Mouse (Mus musculus) heart, embryonic 15.5 days (tissue): ENCODE data around the gene Add2. TPM values are rescaled to one million over a fixed set of nuclear protein-coding genes. Genes with fewer than 3 reads are reported as not detected.

ENCODE experiments used
- ATAC-seq: fragments of 200-750 bp; cut with Nextera tagmentation; replicated peaks from 2 replicates; pipeline ENCODE4 v1.8.0; 2017; ENCODE audit warnings: low read depth, moderate TSS enrichment; ENCODE audit not compliant: insufficient number of reproducible peaks, insufficient read depth, low FRiP score
- H3K27ac ChIP-seq: fragments of 300-500 bp; sonication (generic); 2 replicates; pipeline ENCODE4 v1.5.1; 2015; ENCODE audit warnings: mild to moderate bottlenecking, inconsistent platforms
- H3K27me3 ChIP-seq: fragments of 300-500 bp; sonication (generic); 2 replicates; pipeline ENCODE4 v1.6.1; 2015; ENCODE audit warnings: inconsistent platforms
- H3K36me3 ChIP-seq: fragments of 300-500 bp; sonication (generic); 2 replicates; pipeline ENCODE4 v1.6.1; 2015; ENCODE audit warnings: mild to moderate bottlenecking, inconsistent platforms
- H3K4me1 ChIP-seq: fragments of 300-500 bp; sonication (generic); replicated peaks from 2 replicates; pipeline ENCODE4 v1.6.1; 2015; ENCODE audit warnings: inconsistent platforms
- H3K4me2 ChIP-seq: fragments of 300-500 bp; sonication (generic); 2 replicates; pipeline ENCODE4 v1.6.1; 2015; ENCODE audit warnings: inconsistent platforms, mild to moderate bottlenecking, moderate library complexity
- H3K4me3 ChIP-seq: fragments of 300-500 bp; sonication (generic); 2 replicates; pipeline ENCODE4 v1.5.1; 2015; ENCODE audit warnings: mild to moderate bottlenecking, inconsistent platforms
- H3K9ac ChIP-seq: fragments of 300-500 bp; sonication (generic); 2 replicates; pipeline ENCODE4 v1.6.1; 2015; ENCODE audit warnings: mild to moderate bottlenecking, inconsistent platforms
- H3K9me3 ChIP-seq: fragments of 300-500 bp; sonication (generic); replicated peaks from 2 replicates; pipeline ENCODE4 v1.6.1; 2016; ENCODE audit warnings: inconsistent platforms
- WGBS: fragments of 180-500 bp; shearing (Covaris S2); methylation state at CpG from one replicate; pipeline ENCODE4 v1.1.7; 2015; ENCODE audit warnings: mixed read lengths; 5-methylcytosine and 5-hydroxymethylcytosine counted together
- polyA plus RNA-seq: library from polyadenylated mRNA; unstranded; fragments of >200 nt; fragmentation: Nextera tagmentation; extraction: Ambion mirVana; gene quantifications from 2 replicates; pipeline ENCODE4 v1.2.1, GENCODE M21; 2015

The Add2 gene
- polyA plus RNA-seq, 1 experiment from 2014 or later = 1.6 TPM

DNA sequence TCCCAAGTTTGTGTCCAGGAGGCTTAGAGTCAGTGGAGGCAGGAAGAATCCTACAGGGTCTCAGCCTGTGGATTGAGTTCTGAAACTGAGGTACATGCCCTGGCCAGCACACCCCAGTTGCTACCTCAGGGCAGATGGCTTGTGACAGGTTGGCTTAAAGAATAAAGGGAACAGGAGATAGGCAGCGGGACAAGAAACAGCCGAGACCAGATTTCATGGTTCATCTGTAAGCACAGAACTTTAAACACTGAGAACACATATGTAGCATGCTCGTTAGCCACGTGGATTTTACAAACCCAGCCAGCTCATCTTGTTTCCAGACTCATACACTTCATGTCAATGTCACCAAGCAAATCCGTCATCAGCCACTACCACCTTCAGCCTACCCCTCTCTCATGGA, 139.4 kb downstream of the Add2 start:
- no peaks in the 10 kb centered on the region for H3K27me3 ChIP-seq
- H3K4me1 ChIP-seq = no peaks in the 10 kb centered on the region
- H3K4me3 ChIP-seq = no peak overlapping the region
- 74% methylated on average over 5 of the region's 5 CpGs for WGBS
- H3K36me3 ChIP-seq = no peaks in the 10 kb centered on the region
- H3K4me2 ChIP-seq = no peak overlapping the region
- H3K9ac ChIP-seq = no peak overlapping the region
- no peak overlapping the region for H3K27ac ChIP-seq
- no peaks in the 10 kb centered on the region for H3K9me3 ChIP-seq
- no peak for ATAC-seq

DNA sequence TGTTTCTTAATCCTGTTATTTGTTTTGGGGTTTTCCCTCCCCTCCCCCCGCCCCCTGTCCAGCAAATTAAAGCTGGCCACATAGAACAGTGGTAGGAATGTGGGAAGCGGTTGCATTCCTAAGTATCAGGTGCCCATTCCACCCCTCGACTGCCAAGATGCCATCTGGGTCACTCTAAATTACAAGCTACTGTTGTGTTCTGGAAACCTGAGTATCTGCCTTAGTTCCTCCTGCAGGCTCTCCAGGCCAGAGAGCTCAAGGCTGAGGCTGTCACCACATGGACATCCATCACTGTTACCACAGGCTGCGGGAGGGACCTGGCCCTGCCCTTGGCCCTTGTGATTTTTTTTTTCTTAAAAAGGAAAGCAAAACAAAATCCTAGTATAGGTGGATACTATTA, 140.7 kb downstream of the Add2 start:
- ATAC-seq = no peak
- Histone ChIP-seq H3K36me3 (no peaks in the 10 kb centered on the region), H3K4me3 (no peak overlapping the region), H3K9ac (no peak overlapping the region), H3K9me3 (no peaks in the 10 kb centered on the region), H3K27ac (no peak overlapping the region), H3K4me2 (no peak overlapping the region), H3K27me3 (no peaks in the 10 kb centered on the region), H3K4me1 (no peaks in the 10 kb centered on the region)
- WGBS = 48% methylated on average over 4 of the region's 4 CpGs

Other genes starting within 250 kb of the Add2 start
- gene Nat8f6, start 207.7 kb upstream of the Add2 start, polyA plus RNA-seq = not detected in 2 replicates
- not detected in 2 replicates for gene Nat8f5, start 207.7 kb upstream of the Add2 start, polyA plus RNA-seq
- not detected in 2 replicates for gene Nat8, start 196.6 kb upstream of the Add2 start, polyA plus RNA-seq
- not detected in 2 replicates for gene Nat8f2, start 159.5 kb upstream of the Add2 start, polyA plus RNA-seq
- 2.0 TPM in 2 replicates for gene Nat8f4, start 123.8 kb upstream of the Add2 start, polyA plus RNA-seq
- gene Tprkb, start 116.8 kb upstream of the Add2 start, polyA plus RNA-seq = 20.7 and 23.3 TPM in 2 replicates
- 4.0 and 6.2 TPM in 2 replicates for gene Nat8f1, start 113.0 kb upstream of the Add2 start, polyA plus RNA-seq
- 36.9 and 37.6 TPM in 2 replicates for gene Dusp11, start 67.0 kb upstream of the Add2 start, polyA plus RNA-seq
- not detected in 2 replicates for gene Figla, start 12.5 kb upstream of the Add2 start, polyA plus RNA-seq
- 2.3 and 3.1 TPM in 2 replicates for gene Tgfa, start 166.5 kb downstream of the Add2 start, polyA plus RNA-seq